Mouse (Mus musculus) layer of hippocampus, adult 9-10 months (tissue): ENCODE data around the gene Mmp9.

Experiments
- DNase-seq: peaks from one replicate; pipeline ENCODE4 v3.0.0; 2022; ENCODE audit warnings: low spot score

Gene Mmp9

DNA sequence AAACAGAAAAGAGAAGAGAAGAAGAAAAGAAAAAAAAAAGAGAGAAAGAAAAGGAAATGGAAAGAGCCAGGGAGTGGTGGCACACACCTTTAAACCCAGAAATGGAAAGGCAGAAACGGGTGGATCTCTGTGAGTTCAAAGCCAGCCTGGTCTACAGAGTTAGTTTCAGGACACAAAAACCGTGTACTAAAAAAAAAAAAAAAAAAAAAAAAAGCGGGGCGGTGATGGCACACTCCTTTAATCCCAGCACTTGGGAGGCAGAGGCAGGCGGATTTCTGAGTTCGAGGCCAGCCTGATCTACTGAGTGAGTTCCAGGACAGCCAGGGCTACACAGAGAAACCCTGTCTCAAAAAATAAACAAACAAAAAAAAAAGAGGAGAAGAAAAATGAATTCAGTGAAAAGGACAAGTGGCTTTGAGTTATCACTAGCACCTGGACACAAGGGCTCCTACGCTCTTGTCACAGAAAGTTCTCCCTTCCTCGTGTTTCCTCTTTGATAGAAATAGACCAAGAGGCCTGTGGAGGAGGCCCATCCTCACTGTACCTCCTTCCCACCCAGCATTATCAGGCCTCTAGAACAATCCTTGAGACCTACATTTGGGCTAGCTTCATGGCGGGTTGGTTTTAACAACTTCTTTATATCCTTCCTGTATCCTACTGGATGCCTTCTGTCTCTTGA lies 27.7 kb upstream of the Mmp9 start:
- no peak for DNase-seq

DNA sequence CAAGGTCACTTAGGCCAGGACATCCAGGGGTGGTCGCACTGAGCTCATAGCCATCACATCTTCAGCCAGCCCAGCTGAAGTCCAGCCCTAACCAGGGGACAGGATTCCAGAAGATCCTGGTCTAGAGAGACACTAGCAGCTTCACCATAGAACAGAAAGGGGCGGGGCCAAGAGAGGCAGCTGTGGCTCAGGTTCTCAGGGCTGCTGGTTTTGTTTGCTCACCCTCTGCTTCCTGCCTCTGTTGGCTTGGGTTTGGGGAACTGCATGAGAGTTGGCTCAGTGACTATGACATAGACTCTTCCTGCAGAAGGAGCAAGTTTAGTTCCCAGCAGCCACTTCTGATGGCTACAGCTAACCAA lies 27.2 kb upstream of the Mmp9 start:
- DNase-seq: no peak

DNA sequence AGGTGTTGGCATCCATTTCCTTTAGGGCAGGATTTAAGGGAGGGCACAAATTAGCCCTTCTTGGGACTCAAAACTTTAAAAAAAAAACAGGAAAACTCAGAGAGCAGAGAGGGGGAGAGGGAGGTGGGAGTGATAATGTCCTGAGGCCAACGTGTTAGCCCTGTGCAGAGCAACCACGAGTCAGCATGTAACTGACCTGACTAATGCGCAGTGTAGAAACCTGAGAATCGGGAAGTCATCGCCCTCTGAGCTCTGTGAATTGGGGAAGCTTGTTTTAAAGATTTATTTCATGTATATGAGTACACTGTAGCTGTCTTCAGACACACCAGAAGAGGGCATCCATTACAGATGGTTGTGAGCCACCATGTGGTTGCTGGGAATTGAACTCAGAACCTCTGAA lies 23.8 kb upstream of the Mmp9 start:
- no peak for DNase-seq

DNA sequence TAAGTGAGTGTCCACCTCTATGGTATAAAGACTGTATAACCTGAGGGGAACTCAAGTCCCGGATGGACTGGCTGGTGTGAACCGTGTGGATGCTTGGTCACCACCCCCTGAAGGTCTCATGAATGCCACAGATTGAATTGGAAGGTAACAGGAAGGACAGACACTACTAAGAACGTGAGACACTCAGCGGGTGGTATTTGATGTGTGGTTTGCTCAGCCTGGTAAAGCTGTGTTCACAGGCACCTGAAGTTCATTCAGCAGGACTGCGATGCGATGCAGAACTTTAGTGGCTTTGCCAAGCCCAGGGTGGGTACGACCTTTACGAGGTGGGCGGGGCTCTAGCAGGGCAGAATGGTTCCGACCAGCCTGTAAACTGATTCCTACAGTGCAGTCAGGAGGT lies 23.2 kb upstream of the Mmp9 start:
- no peak for DNase-seq

GRCm38 (mm10) chr2:164918325-164918724 lies 22.3 kb upstream of the Mmp9 start:
- no peak for DNase-seq

DNA sequence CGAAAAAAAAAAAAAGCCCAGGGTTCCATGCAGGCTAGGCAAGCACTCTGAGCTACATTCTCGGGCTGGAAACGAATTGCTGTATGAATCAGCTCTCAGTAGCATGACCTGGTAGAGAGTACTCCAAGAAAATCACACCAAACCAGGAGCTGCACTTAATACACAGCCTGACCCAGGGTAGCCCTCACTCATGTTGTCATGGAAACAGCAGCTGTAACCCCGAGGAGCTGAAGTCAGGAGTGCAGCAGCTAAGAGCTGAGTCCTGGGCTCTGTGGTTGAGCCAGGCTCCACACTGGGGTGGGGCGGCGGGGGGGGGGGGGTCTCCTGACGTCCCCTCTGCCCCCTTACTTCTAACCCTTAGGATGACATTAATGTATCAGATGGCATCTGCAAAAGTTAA lies 18.6 kb upstream of the Mmp9 start:
- DNase-seq: no peak

GRCm38 (mm10) chr2:164923291-164923690 lies 17.3 kb upstream of the Mmp9 start:
- no peak for DNase-seq

DNA sequence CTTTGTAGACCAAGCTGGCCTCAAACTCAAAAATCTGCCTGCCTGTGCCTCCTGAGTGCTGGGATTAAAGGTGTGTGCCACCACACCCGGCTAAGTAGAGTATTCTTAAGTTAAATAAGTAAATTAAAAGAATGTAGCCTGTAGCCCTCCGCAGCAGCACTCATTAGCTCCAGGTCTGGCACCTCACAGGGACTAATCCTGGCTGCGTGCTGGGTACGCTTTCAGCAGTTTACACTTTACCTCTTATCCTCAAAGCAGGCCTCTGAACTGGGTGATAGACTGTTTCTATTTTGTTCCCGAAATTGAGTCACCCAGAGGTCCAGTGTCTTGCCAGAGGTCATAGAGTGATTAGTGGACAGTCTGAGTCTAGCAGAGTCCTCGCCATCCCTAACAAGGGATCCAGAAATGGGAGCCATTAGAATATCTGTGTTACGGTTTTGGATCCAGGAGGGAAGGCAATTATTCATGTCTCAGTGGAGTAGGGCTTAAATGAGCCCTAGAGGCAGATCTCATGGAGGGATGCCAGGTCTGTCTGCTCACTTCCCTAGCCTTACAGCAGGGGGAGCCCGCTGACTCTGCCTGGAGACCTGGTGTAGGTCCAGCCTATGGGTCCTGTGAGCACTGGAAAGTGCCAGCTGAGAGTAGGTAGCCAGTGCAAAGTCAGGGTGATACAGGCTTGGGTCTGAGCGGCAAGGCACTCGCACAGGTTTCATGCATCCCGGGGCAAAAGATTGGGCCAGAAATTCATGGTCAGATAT lies 16.3 kb upstream of the Mmp9 start:
- peak; percentile 99 for DNase-seq

- DNase-seq: no peak
Observed at GRCm38 (mm10) chr2:164930706-164931581, 9.6 kb upstream of the Mmp9 start.

GRCm38 (mm10) chr2:164933534-164933933 lies 7.0 kb upstream of the Mmp9 start:
- DNase-seq: no peak

DNA sequence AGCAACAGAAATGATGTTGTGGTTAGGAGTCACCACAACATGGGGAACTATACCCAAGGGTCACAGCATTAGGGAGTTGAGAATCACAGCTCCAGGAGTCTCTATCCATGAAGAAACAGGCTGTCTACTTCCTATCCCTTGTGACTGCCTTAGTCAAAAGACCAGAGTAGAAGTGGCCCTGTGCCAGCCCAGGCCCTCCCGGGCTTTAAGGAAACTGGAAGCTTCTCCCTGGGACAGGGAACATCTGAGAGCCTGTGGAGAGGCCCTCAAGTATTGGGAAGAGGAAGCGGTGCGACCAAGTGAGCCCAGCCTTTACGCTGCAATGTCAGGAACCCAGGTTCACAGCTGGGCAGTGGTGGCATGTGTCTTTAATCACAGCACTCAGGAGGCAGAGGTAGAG lies 4.6 kb upstream of the Mmp9 start:
- no peak for DNase-seq

DNA sequence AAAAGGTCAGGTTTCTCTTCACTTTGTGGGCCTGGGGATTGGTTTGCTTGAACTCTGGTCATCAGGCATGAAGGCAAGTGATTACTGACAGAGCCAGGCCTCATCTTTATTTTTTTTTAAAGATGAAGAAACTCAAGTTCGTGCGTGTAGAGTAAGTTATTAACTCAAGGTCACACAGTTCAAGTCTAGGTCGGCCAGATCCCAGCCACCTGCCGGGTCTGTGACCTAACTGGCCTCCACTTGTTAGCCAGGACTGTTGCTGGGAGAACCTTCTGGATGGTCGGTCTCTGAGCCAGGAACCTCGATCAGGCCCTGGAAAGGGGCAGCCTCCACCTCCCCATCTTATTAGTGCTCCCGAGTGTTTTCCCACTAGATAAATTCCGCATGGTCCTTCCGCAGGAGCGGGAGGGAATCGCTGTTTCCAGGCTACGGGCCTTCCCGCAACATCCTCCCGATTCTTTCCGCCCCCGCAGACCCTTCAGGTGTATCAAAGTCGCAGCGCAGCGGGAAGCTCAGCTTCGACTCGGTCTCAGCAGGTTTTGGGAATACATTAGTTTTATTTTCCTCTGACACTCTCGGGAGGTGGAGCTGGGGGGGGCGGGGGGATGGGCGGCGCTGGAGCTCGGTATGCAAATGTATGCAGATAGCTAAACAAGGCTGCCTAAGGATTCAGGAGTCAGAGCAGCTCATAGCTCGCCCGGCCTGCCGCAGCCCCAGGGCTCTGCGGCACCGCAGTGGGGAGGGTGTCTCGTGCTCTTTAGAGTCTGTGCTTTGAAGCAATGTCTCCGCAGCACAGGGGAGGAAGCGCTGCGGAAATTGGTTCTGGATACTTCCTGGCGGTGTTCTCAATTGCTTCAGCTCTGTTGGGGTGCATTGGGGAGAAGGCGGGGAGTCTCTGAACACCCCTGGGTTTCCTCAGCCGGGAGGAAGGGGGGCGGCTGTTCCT lies 2.2 kb upstream of the Mmp9 start:
- no peak for DNase-seq

- DNase-seq: no peak
Observed at GRCm38 (mm10) chr2:164939106-164939505, 1.5 kb upstream of the Mmp9 start.

- DNase-seq: no peak
Observed at GRCm38 (mm10) chr2:164942692-164943290, 2.2 kb downstream of the Mmp9 start.

DNA sequence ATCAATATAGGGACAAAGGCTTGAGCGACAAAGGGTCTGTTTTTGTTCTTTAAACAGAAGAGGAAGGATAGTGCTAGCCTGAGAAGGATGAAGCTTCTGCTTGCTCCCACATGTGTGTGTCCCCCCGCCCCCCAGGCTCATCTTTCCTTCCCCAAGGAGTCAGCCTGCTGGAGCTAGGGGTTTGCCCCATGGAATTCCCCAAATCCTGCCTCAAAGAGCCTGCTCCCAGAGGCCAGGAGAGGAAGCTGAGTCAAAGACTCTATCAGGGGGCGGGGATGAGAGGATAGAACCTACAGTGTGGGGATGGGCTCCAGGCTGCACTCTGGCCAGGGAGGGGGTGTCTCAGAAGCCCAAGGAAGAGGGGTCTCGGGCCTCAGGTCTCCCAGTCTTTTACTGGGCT lies 6.9 kb downstream of the Mmp9 start:
- DNase-seq: no peak

DNA sequence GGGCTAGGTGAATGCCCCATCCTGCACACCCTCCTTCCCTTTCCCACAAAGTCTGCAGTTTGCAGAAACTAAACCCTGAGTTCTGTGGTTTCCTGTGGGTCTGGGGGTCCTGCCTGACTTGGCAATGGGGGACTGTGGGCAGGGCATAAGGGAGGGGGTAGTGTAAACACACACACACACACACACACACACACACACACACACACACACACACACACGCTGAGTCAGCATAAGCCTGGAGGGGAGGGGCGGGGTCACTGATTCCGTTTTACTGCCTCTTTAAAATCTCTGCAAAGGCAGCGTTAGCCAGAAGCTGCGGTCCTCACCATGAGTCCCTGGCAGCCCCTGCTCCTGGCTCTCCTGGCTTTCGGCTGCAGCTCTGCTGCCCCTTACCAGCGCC lies 7.3 kb downstream of the Mmp9 start:
- no peak for DNase-seq

GRCm38 (mm10) chr2:164948962-164949361 lies 8.4 kb downstream of the Mmp9 start:
- DNase-seq: no peak

GRCm38 (mm10) chr2:164950501-164950900 lies 9.9 kb downstream of the Mmp9 start:
- DNase-seq: no peak

DNA sequence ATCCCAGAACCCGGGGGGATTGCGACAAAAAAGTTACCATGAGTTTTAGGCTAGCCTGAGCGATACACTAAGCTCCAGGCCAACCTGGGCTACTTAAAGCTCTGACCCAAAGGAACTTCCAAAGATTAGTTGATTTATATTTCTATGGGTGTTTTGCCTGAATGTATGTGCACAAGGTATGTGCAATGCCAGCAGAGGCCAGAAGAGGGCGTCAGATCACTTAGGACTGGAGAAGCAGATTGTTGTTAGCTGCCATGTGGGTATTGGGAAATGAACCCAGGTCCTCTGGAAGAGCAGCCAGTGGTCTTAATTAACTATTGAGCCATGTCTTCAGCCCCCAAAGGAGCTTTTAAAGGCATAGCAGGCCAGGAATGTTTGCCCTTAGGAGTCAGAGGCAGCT lies 11.2 kb downstream of the Mmp9 start:
- no peak for DNase-seq

- no peak for DNase-seq
Observed at GRCm38 (mm10) chr2:164952448-164952847, 11.9 kb downstream of the Mmp9 start.

DNA sequence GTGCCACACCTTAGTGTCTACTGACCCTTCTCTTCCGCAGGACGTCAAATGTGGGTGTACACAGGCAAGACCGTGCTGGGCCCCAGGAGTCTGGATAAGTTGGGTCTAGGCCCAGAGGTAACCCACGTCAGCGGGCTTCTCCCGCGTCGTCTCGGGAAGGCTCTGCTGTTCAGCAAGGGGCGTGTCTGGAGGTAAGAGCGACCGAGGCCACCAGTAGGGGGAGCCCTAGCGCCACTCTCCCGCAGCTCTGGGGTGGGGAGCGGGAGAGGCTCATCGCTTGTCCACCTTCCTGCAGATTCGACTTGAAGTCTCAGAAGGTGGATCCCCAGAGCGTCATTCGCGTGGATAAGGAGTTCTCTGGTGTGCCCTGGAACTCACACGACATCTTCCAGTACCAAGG lies 12.6 kb downstream of the Mmp9 start:
- no peak for DNase-seq
